Mouse (Mus musculus): ENCODE measurements around the gene Gm20823. TPM values are rescaled to one million over a fixed set of nuclear protein-coding genes. Genes with fewer than 3 reads are reported as not detected.
"Not testable (repeated sequence)": the region's sequence is repeated elsewhere in the genome, so short reads cannot be mapped to it uniquely, and the experiment has no call there.

Gene Gm20823
- total RNA-seq (2017), result not detected in 2 replicates

GRCm38 (mm10) chrY:62464745-62465144 is at the start of gene Gm20823:
TSS of gene Gm20823 (minus strand) at chrY:62464845.
- not testable (repeated sequence) for ATAC-seq (replicated peaks in 1 of 2; ENCODE audit: insufficient read depth in 1 of 2, low FRiP score in 2 of 2, low TSS enrichment in 1 of 2, low read depth in 1 of 2, poor library complexity in 2 of 2, severe bottlenecking in 2 of 2)

Data from hematopoietic stem cell, adult 5-6 weeks (primary cell).